Mouse (Mus musculus) urinary bladder, postnatal 14 days (tissue): ENCODE data around the gene 9230104L09Rik.

ENCODE experiments used
- DNase-seq: peaks from one replicate; pipeline ENCODE4 v3.0.0; 2021; ENCODE audit warnings: low spot score

9230104L09Rik gene

DNA sequence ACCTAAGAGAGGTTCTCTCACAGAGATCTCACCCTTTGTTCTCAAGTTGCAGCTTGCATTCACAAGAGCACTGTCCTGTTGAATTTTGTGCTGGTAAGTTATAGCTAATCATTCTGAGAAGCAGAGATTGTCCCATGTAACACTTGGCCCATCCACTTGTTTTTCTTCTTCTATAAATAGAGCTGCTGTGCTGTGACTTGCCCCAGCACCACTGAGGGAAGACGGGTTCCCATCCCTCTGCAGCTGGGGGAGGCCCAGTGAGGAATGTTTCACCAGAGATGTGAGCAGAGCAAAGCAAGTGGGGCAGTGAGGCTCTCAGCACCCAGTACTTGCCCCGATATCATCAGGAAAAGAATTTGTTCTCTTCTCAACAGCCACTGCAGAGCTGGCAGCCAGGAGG is at the start of gene 9230104L09Rik:
TSS of gene 9230104L09Rik (minus strand) at position 73 of the 400 bp plus-strand sequence.
- DNase-seq, result peak; percentile 40

GRCm38 (mm10) chr2:148902286-148902685 is 37.4 kb upstream of the 9230104L09Rik start:
- DNase-seq, result peak; percentile 47

DNA sequence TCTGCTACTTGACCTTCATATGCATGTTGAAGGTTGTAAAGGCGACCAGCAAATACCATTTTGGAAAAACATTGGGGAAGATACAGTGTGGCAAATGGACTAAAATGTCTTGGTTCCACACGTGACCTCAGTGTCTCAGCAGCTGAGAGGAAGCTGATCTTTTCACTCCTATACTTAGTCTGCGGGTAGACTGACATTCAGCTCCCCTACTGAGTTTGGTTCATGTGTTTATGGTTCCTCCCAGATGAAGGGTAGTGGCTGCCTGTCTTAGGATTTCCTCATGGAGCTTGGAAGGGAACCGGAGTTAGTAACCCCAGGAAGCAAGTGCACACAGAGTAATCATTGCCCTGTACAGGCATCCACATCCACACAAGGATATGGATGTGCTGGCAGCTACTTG is 35.5 kb upstream of the 9230104L09Rik start:
- no peak for DNase-seq

GRCm38 (mm10) chr2:148896219-148896618 is 31.4 kb upstream of the 9230104L09Rik start:
- no peak for DNase-seq

GRCm38 (mm10) chr2:148893107-148893506 is 28.3 kb upstream of the 9230104L09Rik start:
- DNase-seq, result no peak

- no peak for DNase-seq
Measured at GRCm38 (mm10) chr2:148890021-148890851, 25.4 kb upstream of the 9230104L09Rik start.

- DNase-seq, result no peak
Measured at GRCm38 (mm10) chr2:148889331-148890010, 24.6 kb upstream of the 9230104L09Rik start.

DNA sequence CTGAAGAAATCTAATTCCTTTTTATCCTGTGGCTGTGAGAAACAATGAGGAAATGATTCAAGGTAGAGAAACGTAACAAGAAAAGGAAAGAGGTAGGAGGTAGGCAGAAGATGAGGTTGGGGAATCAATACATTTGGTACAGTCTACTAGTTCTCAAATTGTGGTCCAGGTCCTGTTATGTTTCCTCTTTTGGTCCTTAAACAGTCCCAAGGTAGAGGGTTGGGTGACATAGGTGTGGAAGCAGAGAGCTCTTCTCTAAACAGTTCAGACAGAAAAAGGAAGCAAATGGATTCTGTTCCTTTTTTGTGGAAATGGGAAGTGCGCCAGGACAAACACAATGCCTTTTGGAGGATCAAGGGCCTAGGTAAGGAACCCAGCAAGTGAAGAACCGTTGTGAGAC is 24.0 kb upstream of the 9230104L09Rik start:
- no peak for DNase-seq

DNA sequence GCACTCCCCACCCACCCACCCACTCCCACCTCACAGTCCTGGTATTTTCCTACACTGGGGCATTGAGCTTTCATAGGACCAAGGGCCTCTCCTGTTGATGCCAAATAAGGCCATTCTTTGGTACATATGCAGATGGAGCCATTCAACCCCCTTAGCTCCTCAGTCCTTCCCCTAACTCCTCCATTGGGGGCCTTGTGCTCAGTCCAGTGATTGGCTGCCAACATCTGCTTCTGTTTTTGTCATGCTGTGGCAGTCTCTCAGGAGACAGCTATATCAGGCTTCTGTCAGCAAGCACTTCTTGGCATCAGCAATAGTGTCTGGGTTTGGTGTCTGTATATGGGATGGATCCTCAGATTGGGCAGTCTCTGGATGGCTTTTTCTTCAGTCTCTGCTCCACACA is 19.9 kb upstream of the 9230104L09Rik start:
- DNase-seq, result no peak

- DNase-seq, result no peak
Measured at GRCm38 (mm10) chr2:148879199-148879598, 14.4 kb upstream of the 9230104L09Rik start.

- no peak for DNase-seq
Measured at GRCm38 (mm10) chr2:148878641-148879130, 13.8 kb upstream of the 9230104L09Rik start.

GRCm38 (mm10) chr2:148877016-148877770 is 12.4 kb upstream of the 9230104L09Rik start:
- peak; percentile 10 for DNase-seq

DNA sequence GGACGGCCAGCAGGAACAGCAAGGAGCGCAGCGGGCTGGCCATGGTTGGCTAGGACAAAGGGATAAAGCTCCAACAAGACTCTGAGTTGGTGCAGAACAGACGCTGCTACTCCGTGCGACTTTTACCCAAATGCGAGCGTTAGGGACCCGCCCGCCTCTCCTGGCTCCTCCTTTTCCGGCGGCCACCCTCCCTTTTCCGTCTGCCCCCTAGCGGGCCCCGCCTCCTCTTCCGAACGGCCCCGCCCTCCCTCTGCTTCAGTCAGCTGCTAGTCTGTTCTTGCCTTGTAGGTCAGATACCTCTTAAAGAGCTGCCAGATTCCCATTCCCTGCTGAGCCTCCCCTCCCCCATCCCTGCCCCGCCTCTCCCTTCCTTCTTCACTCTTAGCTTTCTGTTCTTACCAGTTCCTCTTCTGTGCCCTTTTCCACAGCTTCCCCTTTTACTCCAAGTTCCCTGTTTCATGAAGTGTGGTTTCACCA is 10.5 kb upstream of the 9230104L09Rik start, which contains the start of gene Cst3:
TSS of gene Cst3 (minus strand) at position 358 of the 477 bp plus-strand sequence.
- peak; percentile 97 for DNase-seq

- DNase-seq, result peak; percentile 6
Measured at GRCm38 (mm10) chr2:148874617-148875334, 9.9 kb upstream of the 9230104L09Rik start.

DNA sequence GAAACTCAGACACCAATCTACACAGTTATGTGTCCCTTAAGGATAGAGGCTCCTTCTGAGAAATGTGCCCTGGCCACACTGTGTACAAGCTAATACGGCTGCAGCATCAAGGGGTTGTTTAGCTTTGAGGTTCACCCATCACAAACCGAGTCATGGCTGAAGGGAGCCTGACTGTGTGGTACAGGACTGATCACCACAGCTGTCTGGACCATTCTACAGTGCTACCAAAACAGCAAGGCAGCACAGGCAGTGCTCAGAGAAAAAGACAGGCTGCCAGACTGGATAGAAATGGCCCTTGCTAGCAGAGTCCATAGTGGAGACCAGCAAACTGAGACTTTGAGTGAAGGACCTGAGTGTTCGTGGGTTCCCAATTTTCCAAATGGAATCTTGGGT is 9.4 kb upstream of the 9230104L09Rik start:
- no peak for DNase-seq

DNA sequence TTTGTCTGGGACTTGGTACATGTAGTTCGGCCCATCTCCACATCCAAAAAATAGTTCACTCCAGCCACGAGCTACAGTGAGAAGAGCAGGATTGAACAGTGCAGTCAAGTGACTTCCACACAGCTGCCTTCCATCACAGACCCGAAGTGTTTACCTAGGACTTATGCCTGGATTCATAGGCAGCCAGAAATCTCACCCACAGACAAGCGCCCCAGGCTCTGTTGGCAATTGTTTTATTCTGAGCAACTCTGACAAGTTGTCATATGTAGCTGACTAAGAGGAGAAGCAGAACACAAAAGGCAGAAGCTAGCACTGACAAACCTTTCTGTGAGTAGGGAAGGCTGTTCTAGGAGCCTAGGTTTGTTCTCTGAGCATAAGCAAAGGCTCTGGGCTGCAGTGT is 8.0 kb upstream of the 9230104L09Rik start:
- peak; percentile 36 for DNase-seq

DNA sequence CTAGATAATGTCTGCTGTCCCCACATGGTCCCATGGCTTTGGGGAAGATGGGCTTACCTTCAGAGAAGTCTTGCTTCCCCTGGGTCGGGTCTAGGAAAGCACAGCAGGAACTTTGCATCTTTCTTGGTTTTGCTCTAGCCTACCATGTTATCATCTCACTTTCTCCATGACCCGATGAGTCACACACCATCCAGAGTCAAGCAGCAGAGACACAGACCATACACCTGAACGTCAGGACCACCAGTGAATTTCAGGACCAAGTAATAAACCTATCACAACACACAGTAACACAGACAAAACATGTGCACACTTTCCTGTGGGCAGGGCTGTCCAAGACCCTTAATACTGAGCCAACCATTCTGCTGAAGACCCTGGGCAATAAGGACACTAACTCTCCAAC is 5.7 kb upstream of the 9230104L09Rik start:
- no peak for DNase-seq

DNA sequence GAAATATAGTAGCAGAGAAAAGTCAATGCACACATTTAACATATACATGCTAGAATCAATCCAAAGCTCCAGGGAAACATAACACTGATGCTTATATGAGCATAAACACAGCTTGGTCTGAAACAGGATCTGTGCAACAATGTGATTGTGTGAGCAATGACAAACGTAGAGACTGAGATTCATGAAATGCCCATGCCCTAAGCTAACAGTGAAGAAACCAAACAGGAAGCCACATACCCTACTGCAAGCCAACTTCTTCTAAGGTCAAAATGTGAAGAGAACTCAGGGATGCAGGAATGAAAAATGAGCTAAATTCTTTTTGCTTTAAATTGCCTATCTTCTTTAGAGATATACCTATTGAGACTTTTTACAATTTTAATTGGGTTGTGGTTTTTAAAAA is 4.1 kb upstream of the 9230104L09Rik start:
- DNase-seq, result no peak

GRCm38 (mm10) chr2:148861693-148862092 is 3.1 kb downstream of the 9230104L09Rik start:
- no peak for DNase-seq

- no peak for DNase-seq
Measured at GRCm38 (mm10) chr2:148860993-148861392, 3.8 kb downstream of the 9230104L09Rik start.

DNA sequence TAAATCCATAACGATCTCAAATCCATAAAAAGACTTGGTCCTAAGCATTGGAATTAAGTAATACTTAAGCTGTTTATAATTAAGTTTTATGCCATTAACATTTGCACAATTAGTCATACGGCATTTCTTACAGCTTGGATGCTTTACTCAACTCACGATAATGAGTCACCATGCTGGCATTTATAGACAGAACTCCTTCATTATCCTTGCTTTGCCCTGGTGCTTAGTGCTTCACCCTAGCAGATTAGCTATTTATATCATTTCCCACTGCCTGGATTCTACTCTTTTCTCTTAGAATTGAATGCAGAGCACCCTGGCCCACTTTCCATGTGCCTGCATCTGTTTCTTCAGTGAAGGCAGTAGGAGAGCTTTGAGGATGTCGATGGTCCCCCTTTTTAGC is 7.3 kb downstream of the 9230104L09Rik start:
- DNase-seq, result no peak
